Mouse (Mus musculus) myocyte (in vitro differentiated cells): ENCODE results near the gene Bcar3. TPM values are rescaled to one million over a fixed set of nuclear protein-coding genes. Genes with fewer than 3 reads are reported as not detected.

Source experiments
- H3K27me3 ChIP-seq: one replicate; pipeline ENCODE4 v1.6.1; 2011; ENCODE audit not compliant: control insufficient read depth, insufficient read depth, insufficient read length
- H3K36me3 ChIP-seq: one replicate; pipeline ENCODE4 v1.6.1; 2011; ENCODE audit not compliant: control insufficient read depth, insufficient read depth
- H3K4me2 ChIP-seq: one replicate; pipeline ENCODE4 v1.6.1; 2011; ENCODE audit warnings: low read depth, control low read depth
- H3K4me3 ChIP-seq: one replicate; pipeline ENCODE4 v1.5.1; 2011; ENCODE audit warnings: mild to moderate bottlenecking, control low read depth, moderate library complexity
- H3K79me2 ChIP-seq: one replicate; pipeline ENCODE4 v1.6.1; 2011; ENCODE audit not compliant: control insufficient read depth, insufficient read depth
- H3ac ChIP-seq: one replicate; pipeline ENCODE4 v1.6.1; 2011; ENCODE audit not compliant: control insufficient read depth, insufficient read length
- CEBPB ChIP-seq: IDR thresholded peaks from 2 replicates; pipeline ENCODE4 v1.6.1; 2011; ENCODE audit warnings: mild to moderate bottlenecking, moderate library complexity; ENCODE audit not compliant: poor library complexity, insufficient read depth, severe bottlenecking
- E2F4 ChIP-seq: IDR thresholded peaks from one replicate; pipeline ENCODE4 v1.6.1; 2011; ENCODE audit warnings: mild to moderate bottlenecking, control low read depth, moderate library complexity; ENCODE audit not compliant: insufficient read depth
- MAX ChIP-seq: IDR thresholded peaks from one replicate; pipeline ENCODE4 v1.6.1; 2011; ENCODE audit warnings: low read depth, mild to moderate bottlenecking, control low read depth
- MYOD1 ChIP-seq, 3 experiments: IDR thresholded peaks; one replicate each; pipeline ENCODE4 v1.6.1; 2011; ENCODE audit warnings: control low read depth in 2 of 3, low read depth in 2 of 3, mild to moderate bottlenecking in 2 of 3, moderate library complexity in 1 of 3; ENCODE audit not compliant: insufficient read length in 2 of 3, control insufficient read depth in 1 of 3
- MYOG ChIP-seq, 3 experiments: IDR thresholded peaks; one replicate each; pipeline ENCODE4 v1.6.1; 2011; ENCODE audit warnings: control low read depth in 2 of 3, low read depth in 2 of 3, mild to moderate bottlenecking in 2 of 3; ENCODE audit not compliant: insufficient read length in 2 of 3, control insufficient read depth in 1 of 3, insufficient read depth in 1 of 3
- POLR2A ChIP-seq: IDR thresholded peaks from one replicate; pipeline ENCODE4 v1.6.1; 2011; ENCODE audit warnings: low read depth, mild to moderate bottlenecking, control low read depth, moderate library complexity; ENCODE audit not compliant: insufficient read length
- POLR2AphosphoS2 ChIP-seq: IDR thresholded peaks from one replicate; pipeline ENCODE4 v1.6.1; 2011; ENCODE audit warnings: low read depth, control low read depth; ENCODE audit not compliant: insufficient read length
- REST ChIP-seq: IDR thresholded peaks from one replicate; pipeline ENCODE4 v1.6.1; 2011; ENCODE audit warnings: mild to moderate bottlenecking, control low read depth, moderate library complexity; ENCODE audit not compliant: insufficient read depth, insufficient read length
- SRF ChIP-seq: IDR thresholded peaks from one replicate; pipeline ENCODE4 v1.6.1; 2011; ENCODE audit warnings: low read depth; ENCODE audit not compliant: control insufficient read depth, insufficient read length
- TCF12 ChIP-seq: IDR thresholded peaks from one replicate; pipeline ENCODE4 v1.6.1; 2011; ENCODE audit warnings: mild to moderate bottlenecking, control low read depth; ENCODE audit not compliant: poor library complexity, insufficient read depth, severe bottlenecking
- TCF3 ChIP-seq: IDR thresholded peaks from one replicate; pipeline ENCODE4 v1.6.1; 2011; ENCODE audit warnings: low read depth, control low read depth; ENCODE audit not compliant: insufficient read length
- USF1 ChIP-seq: IDR thresholded peaks from one replicate; pipeline ENCODE4 v1.6.1; 2011; ENCODE audit warnings: low read depth, mild to moderate bottlenecking, control low read depth, moderate library complexity
- polyA plus RNA-seq: library from polyadenylated mRNA; unstranded; fragments of >200 nt; fragmentation: generic; extraction: Trizol; gene quantifications from one replicate; pipeline ENCODE4 v1.2.1, GENCODE M21; 2012; ENCODE audit warnings: missing spikeins

Gene Bcar3
- polyA plus RNA-seq, 1 experiment = 21.4 TPM

DNA sequence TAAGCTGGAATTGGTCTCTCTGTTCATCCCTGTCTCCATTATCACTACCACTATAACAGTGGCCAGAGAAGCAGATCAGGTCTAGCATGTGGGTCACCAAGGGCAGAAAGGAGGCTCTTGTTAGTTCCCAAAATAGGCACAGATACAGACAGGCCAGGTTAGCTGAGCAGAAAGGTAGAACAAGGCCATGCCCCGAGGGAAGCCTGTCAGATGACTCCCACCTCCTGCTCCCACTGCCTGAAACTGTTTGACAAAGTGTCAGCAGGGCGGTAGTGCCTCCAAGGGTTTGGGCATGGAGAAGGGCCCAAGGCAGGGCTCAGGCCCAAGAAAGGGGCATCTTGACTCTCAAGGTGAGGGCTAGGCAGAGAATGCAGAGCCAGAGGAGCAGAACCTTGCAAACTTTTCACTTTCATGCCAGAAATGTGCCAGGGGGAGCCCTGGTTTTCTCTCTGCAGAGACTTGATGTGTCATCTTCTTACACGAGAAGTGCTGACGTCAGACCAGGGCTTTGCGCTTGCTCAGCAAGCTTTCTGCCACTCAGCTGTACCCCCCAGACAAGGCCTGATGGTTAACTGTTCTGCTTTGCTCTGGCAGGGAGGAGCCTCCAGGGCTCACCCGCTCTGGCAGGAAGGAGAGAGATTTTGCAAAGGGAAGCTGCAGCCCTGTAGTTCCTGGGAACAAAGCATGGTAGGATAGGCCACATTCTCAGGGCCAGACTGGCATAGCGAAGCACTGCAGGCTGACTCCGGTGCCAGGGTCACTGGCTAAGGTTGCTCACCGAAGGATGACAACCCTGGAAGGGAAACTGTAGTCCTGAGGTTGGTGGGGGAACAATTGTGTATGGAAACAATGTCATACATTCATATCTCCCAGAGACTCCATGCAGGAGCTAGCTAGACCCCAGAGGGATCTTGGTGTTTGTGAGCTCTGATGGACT is 7.3 kb downstream of the Bcar3 start:
- Histone ChIP-seq H3K79me2 (no peaks in the 10 kb centered on the region), H3K27me3 (no peaks in the 10 kb centered on the region), H3K4me3 (no peak overlapping the region), H3ac (no peak overlapping the region), H3K36me3 (no peaks in the 10 kb centered on the region), H3K4me2 (no peak overlapping the region)
- TF ChIP-seq CEBPB (no peak), E2F4 (no peak), TCF12 (no peak), SRF (no peak), REST (no peak), MYOG (IDR thresholded peaks at IDR 0.05; ENCODE audit: control insufficient read depth in 1 of 3, insufficient read depth in 1 of 3, insufficient read length in 2 of 3, low read depth in 2 of 3) (no peak), POLR2AphosphoS2 (no peak), POLR2A (no peak), USF1 (no peak), MAX (no peak), MYOD1 (IDR thresholded peaks at IDR 0.05; ENCODE audit: control insufficient read depth in 1 of 3, insufficient read length in 2 of 3, low read depth in 2 of 3) (no peak), TCF3 (no peak)

DNA sequence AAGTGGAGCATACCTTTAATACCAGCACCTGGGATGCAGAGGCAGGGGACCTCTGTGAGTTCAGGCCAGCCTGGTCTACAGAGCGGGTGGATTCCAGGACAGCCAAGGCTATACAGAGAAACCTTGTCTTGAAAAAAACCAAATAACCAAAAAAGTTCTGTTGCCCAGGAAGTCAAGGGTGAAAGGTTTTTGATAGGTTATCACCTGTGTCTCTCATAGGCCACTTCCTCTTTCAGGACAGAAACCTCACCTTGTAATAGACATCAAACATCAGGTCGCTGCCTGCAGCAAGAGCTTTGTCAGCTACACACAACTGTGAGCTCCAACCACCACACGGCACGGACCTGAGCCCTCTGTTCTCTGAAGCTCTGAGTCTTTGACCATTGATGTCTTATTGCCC is 10.6 kb downstream of the Bcar3 start:
- Histone ChIP-seq H3K36me3 (no peaks in the 10 kb centered on the region), H3K27me3 (no peaks in the 10 kb centered on the region), H3K79me2 (no peaks in the 10 kb centered on the region), H3K4me2 (no peak overlapping the region), H3ac (no peak overlapping the region), H3K4me3 (no peak overlapping the region)
- no peak for TF ChIP-seq SRF

DNA sequence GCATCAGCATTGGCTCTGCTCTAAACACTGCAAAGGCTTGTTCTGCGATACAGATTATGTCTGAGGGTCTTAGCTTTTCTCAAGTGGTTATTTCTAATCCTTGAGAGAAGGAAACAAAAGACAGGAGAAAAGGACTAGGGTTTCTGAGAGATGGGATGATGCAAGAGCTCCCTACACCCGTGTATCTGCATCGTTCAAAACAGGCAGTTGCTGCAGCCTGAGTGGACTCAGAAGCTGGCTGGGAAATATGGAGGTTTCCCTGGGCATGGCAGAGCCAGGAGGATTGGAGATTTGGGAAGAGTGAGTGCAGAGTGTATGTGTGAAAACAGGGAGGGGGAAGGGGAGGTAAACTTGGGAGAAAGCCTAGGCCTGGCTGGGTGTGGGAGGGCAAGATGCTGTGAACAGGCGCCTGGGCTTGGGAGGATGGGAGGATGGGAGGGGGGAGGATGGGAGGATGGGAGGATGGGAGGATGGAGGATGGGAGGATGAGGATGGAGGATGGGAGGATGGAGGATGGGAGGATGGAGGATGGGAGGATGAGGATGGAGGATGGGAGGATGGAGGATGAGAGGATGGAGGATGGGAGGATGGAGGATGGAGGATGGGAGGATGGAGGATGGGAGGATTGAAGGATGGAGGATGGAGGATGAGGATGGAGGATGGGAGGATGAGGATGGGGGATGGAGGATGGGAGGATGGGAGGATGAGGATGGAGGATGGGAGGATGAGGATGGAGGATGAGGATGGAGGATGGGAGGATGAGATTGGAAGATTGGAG is 14.1 kb downstream of the Bcar3 start:
- no peak overlapping the region for H3ac ChIP-seq
- no peaks in the 10 kb centered on the region for H3K27me3 ChIP-seq
- H3K36me3 ChIP-seq = no peaks in the 10 kb centered on the region
- no peaks in the 10 kb centered on the region for H3K79me2 ChIP-seq
- H3K4me3 ChIP-seq = no peak overlapping the region
- peak overlapping the region; percentile 8 for H3K4me2 ChIP-seq
- no peak for TF ChIP-seq POLR2A
- peak; percentile 67; the same call in 1 of the 2 replicates for TF ChIP-seq CEBPB

DNA sequence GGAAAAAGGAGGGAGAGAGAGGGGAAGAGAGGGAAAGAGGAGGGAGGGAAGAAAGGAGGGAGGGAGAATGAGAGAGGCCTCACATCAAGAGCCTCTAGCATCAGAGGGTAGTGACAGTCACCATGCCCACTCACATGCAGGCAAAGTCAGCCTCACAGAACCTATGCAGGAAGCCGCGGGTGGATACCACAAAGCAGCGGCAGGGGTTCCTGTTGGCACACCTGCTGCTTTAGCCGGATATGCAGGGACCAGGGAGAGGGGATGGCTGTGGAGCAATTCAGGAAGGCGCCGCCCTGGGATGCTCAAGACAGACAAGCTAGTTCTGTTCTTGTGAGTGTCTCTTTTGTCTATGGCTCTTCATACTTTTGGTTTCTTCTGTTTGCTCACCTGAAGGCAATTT is 15.0 kb downstream of the Bcar3 start:
- H3K27me3 ChIP-seq = no peaks in the 10 kb centered on the region
- no peak overlapping the region for H3K4me3 ChIP-seq
- no peak overlapping the region for H3K4me2 ChIP-seq
- no peaks in the 10 kb centered on the region for H3K79me2 ChIP-seq
- H3K36me3 ChIP-seq = no peaks in the 10 kb centered on the region
- TF ChIP-seq CEBPB (no peak), REST (no peak), MYOD1 (IDR thresholded peaks at IDR 0.05; ENCODE audit: control insufficient read depth in 1 of 3, insufficient read length in 2 of 3, low read depth in 2 of 3) (no peak), MAX (no peak), TCF3 (no peak), USF1 (no peak), SRF (no peak), MYOG (IDR thresholded peaks at IDR 0.05; ENCODE audit: control insufficient read depth in 1 of 3, insufficient read depth in 1 of 3, insufficient read length in 2 of 3, low read depth in 2 of 3) (no peak), TCF12 (no peak), E2F4 (no peak), POLR2A (no peak)
- H3ac ChIP-seq = no peak overlapping the region

DNA sequence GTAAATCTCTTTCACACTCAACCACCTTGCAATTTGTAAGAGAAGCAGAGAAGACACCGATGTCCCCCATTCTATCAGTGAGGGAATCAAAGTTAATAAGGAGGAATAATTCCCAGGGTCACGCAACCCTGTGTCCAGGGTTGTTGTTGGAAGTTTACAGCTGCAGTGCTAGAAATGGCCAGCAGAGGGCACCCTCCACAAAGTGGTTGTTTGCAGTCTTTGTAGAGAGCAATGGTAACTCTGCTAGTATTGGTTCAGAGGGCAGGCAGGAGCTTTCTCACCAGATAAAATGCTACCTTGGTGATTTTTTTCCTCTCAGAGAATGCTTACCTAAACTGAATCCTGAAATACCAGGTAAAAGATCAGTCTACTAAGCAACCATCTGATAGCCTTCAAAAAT is 18.1 kb downstream of the Bcar3 start:
- no peak for TF ChIP-seq MAX
- Histone ChIP-seq H3K4me3 (no peak overlapping the region), H3K79me2 (no peaks in the 10 kb centered on the region), H3K27me3 (no peaks in the 10 kb centered on the region), H3ac (no peak overlapping the region), H3K4me2 (no peak overlapping the region), H3K36me3 (no peaks in the 10 kb centered on the region)
